Mouse (Mus musculus): ENCODE data around the gene Gldc.

The Gldc gene

GRCm38 (mm10) chr19:30158189-30158588, 17.0 kb downstream of the Gldc start:
- in situ Hi-C loops (cut with MboI) = no loop called here

DNA sequence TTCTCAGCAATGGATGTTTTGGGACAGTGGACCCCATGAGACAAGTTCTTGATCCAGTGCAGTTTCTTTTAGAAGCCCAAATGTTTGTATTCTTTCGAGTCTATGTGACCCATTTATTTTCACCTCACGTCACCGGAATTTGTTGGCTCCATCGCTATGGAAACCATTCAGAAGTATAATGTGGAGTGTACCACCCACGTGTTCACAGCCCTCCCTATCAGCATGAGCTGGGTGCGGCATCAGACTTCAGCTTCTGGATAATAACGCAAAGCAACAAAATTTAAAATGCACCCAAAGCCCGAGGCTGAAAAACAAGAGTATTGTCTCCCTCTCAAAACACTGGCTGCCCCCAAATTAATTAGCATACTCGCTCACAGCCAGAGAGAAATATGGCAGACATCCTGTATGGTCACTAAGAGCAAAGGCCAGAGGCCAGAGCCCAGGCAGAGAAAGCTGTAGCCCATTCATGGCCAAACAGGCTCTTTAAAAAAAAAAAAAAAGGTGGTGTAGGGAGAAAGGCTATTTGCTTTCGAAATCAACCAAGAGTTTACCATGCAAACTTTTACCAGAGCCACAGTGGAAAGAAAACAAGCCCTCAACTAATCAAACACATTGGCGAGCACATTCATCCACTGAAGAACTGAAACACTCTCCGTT, 18.1 kb downstream of the Gldc start:
- in situ Hi-C loops (cut with MboI) = no loop called here

DNA sequence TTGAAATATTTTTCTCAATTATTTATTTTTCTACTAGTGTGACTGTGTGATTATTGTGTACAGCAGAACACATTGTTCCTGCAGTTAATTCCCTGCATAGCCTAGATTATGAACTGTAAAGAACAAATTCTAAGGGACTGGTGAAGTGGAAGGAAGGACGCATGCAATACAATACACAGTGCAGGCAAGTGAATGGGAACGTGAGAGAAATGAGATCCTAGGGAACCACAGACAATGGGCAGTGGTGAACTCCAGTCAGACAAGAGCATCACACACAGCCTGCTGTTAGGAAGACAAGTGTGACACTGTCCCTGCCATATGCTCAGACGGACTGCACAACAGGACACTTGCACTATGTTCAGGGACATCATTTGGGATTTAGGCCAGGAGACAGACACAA, 21.5 kb downstream of the Gldc start:
- in situ Hi-C loops (cut with MboI) = no loop called here

DNA sequence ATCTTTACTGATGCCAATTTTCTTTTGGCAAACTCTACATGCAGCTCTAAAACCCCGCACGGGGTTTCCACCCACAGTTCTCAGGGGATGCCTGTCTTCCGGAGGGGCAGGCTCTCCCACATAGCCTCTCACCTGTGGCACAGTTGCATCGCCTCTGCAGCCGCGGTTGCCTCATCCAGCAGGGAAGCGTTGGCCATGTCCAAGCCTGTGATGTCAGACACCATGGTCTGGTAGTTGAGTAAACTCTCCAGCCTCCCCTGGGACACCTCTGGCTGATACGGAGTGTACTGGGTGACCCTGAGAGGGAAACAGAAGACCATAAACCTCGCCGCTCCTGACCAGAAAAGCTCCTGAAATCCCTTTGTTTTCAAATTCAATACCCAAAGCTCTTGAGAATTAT, 23.9 kb downstream of the Gldc start:
- in situ Hi-C loops (cut with MboI) = no loop called here

DNA sequence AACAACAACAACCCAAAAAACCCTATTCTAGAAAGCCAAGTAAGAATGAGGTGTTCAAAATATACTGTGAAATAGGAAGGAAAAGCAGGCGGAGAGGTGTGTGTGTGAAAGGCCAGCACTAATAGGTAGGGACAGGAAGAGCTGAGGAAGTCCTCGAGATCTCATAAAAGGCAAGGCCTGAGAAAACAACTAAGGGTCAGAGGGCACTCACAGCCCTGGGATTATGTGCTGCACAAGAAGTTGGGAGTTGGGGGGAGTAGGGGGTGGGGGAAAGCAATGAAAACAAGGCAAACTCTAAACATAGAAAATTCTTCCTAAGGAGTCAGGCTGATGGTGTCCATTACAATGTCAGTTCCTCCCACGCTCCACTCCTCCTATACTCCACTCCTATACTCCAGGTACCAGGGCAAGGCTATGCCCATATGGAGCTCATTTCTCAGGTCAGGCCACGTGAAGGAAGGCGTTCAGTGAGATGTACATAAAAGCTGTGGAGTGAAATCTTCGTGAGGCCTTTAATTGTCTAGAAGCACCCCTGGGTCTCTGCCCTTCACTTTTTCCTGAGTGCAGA, 25.9 kb downstream of the Gldc start:
- in situ Hi-C loops (cut with MboI) = no loop called here

- in situ Hi-C loops (cut with MboI) = no loop called here
Observed at GRCm38 (mm10) chr19:30147306-30147705, 27.9 kb downstream of the Gldc start.

- in situ Hi-C loops (cut with MboI) = no loop called here
Observed at GRCm38 (mm10) chr19:30146761-30147160, 28.5 kb downstream of the Gldc start.

GRCm38 (mm10) chr19:30145106-30145505, 30.1 kb downstream of the Gldc start:
- in situ Hi-C loops (cut with MboI) = no loop called here

GRCm38 (mm10) chr19:30136308-30136707, 38.9 kb downstream of the Gldc start:
- in situ Hi-C loops (cut with MboI) = no loop called here

DNA sequence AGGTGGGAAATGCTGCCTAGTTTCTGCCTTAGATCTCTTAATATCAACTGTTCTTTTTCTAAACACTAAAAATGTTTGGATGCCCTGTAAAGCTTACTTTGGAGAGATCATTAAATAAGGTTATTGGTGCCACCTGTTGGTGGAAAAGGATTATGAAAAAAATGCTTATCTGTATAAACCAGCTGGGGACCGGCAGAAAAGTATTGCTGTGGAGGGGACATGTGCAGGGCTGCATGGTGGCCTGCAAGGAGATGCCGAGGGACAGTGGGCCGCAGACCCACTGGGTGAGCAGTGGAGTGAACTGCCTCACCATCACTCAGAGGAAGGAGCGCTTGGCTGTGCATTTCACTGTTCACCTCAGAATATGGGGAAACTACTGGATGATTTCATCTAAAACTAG, 47.1 kb downstream of the Gldc start:
- in situ Hi-C loops (cut with MboI) = no loop called here

- in situ Hi-C loops (cut with MboI) = no loop called here
Observed at GRCm38 (mm10) chr19:30125670-30126059, 49.6 kb downstream of the Gldc start.

DNA sequence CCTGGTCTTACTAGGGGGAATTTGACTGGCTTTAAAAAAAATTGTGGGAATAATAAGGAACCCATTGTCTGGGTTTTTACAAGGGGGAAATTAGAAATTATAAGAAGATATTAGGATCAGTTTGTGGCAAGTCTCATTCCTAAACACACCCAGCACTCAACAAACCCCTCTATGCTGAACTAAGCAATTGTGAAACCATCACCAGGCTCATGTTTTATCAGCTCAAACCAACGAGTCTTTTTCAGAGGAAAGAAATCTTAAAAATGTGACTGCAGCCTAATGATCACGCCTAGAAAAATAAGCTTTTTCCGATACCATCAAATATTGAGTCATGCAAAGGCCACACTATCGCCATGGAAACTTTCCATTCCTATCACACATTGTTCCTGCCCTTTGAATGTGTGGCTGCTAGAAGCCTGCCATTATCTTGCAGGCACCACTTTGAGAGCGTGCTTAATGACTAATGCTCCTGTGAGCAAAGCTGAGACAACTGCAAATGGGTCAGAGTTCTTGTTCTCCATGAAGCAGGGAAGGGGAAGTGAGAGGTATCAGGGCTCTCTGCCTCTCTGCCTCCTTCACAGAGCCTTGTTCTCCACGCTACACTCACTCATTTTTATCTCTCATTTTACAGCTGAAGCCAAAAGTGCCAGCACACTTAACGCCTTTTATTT, 50.1 kb downstream of the Gldc start:
- in situ Hi-C loops (cut with MboI) = no loop called here

- in situ Hi-C loops (cut with MboI) = no loop called here
Observed at GRCm38 (mm10) chr19:30118344-30119312, 56.6 kb downstream of the Gldc start.

- in situ Hi-C loops (cut with MboI) = no loop called here
Observed at GRCm38 (mm10) chr19:30117775-30118174, 57.5 kb downstream of the Gldc start.

GRCm38 (mm10) chr19:30117241-30117640, 58.0 kb downstream of the Gldc start:
- in situ Hi-C loops (cut with MboI) = no loop called here

DNA sequence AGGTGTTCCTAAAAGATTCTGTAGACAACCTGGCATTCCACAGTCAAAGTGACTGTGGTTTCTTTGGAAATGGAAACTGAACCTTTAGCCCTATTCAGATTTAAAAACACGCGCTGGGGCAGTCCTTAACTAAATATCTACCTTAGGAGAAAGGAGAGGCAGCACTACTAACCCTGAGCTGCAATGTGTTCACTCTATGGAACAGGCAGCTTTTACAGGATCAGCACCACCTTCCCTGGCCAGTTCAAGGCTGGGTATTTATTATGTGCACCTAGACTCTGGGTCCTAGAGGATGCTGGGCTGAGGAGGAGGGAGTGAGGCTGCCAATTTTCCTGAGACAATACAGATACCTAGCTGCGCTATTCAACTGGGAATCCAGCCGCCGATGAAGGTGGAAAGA, 59.6 kb downstream of the Gldc start:
- in situ Hi-C loops (cut with MboI) = no loop called here

- in situ Hi-C loops (cut with MboI) = no loop called here
Observed at GRCm38 (mm10) chr19:30114919-30115441, 60.2 kb downstream of the Gldc start.

DNA sequence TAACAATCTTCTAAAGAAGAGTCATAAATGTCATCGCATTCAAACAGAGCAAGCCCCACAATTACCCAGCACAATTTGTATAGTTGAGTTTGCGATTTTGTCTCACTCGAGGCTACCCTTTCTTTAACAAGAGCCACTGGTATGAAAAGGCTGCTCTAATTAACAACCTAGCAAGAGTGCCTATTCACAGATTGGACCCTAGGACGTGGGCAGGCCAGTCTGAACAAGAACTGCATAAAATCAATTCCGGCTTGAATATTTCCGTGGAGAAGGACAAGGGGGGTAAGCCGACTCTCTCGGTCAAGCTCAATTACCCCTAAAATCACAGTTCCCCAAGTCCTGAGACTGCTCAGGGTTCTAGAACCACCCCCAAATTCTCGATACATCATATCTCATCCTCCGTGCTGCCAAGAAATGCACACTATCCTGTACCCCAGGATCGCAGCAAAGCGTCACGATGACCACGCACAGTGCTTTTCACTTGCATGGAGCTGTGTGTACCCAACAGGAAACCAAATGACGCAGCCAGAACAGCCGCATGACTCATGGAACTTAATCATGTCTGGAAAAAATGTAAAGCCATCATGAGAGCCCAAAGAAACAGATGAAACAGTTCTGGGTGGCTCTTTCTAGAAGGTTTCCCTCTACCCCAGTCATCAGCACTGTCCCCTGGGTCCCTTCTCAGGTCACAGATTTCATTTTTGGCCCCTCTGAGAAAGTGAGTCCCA, 62.1 kb downstream of the Gldc start:
- in situ Hi-C loops (cut with MboI) = no loop called here

- in situ Hi-C loops (cut with MboI) = no loop called here
Observed at GRCm38 (mm10) chr19:30111421-30111820, 63.8 kb downstream of the Gldc start.

DNA sequence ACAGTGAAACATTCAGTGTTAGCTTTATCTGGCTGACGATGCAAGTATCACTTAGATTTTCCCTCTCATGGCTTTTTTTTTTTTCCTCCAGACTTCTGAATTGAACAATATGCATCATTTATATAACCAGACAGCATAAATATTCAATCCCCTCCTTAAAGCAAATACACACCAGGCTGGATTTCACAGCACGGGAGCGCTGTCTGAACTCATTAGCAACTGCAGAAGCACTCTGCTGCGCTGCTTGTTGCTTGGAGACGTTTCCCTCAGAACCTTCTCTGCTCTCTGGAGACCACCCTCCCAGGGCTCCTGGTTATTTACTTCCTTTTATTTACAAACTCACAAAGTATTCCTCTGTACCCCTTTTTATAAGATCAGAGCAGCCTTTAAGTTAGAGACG, 66.1 kb downstream of the Gldc start:
- in situ Hi-C loops (cut with MboI) = no loop called here

DNA sequence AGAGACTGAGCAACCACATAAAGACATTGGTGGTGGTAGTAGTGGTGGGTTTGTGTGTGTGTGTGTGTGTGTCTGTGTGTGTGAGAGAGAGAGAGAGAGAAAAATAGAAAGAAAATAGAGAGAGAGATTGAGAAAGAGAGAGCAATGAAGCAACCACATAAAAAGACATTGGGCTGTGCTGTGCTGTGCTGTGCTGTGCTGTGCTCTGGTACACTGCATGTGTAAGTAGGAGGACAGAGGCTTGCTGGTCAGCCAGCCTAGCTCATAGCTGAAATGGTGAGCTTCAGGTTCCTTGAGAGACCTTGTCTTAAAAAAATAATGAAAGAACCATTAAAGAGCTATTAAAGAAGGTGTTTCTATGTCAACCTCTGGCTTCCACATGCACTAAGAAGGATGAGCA, 66.6 kb downstream of the Gldc start:
- in situ Hi-C loops (cut with MboI) = no loop called here

Measured in mature B cell (primary cell).